Mouse (Mus musculus): ENCODE results near the gene Slc34a1. TPM values are rescaled to one million over a fixed set of nuclear protein-coding genes. Genes with fewer than 3 reads are reported as not detected.

Gene Slc34a1
- polyA plus RNA-seq, 1 experiment from 2014 or later: not detected

DNA sequence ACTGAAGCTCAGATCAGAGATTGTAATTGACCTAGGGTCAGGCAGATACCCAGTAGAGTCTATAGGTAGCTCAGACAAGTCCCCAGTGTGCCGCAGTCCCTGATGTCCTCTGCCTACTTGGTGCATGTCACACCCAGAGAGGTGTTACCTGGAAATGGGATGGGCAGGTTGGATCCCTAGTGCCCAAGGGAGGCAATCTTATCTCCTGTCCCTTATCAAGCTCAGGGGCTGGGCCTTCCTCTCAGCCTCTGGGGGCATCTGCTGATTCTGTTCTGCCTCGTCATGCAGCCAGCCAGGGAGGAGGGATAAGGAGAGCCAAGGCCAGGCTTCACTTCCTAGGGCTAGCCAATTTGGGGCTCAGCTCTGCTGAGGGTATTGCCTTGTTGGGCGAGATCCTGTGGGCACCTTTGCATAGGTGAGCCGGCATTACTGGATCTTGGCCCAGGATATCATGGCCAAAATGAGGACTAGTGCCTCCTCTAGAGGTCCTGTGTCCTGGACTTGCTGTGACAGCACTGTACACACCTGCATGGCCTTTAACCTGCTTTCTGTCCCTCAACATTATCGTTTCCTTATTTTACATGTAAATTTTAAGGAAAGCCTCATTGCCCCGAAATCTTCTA lies 48.6 kb downstream of the Slc34a1 start:
- H3K4me2 ChIP-seq: peak overlapping the region; percentile 96
- ATAC-seq: peak; percentile 69
- 47% methylated on average over 6 of the region's 6 CpGs for WGBS (ENCODE audit: insufficient replicate concordance)
- H3K36me3 ChIP-seq: peaks cover 41% of the 10 kb centered on the region
- H3K9ac ChIP-seq: peak overlapping the region; percentile 97
- H3K4me1 ChIP-seq: peaks cover 56% of the 10 kb centered on the region
- H3K4me3 ChIP-seq: peak overlapping the region; percentile 97
- H3K27me3 ChIP-seq (replicated peaks): no peaks in the 10 kb centered on the region
- H3K9me3 ChIP-seq (replicated peaks): no peaks in the 10 kb centered on the region
- H3K27ac ChIP-seq: peak overlapping the region; percentile 98

DNA sequence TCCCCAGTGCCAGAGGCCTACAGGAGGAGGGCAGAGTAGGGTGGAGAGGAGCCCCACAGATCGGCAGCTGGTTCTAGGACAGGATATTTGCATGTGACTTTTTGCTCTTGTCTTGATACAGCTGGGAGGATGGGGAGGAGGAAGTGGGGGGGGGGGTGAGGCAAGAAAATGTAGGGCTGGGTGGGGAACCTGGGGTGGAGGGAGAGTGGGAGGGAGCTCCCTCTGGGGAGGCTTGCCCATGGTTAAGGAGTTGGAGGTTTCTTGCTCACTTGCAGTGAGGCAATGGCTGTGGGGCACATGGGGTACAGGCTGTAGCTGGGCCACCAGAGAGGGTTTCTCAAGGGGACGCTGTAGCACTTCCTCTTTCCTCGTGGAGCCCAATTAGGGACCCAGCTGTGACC lies 49.6 kb downstream of the Slc34a1 start:
- peaks cover 56% of the 10 kb centered on the region for H3K4me1 ChIP-seq
- peaks cover 51% of the 10 kb centered on the region for H3K36me3 ChIP-seq
- no peak for ATAC-seq
- H3K27me3 ChIP-seq (replicated peaks): no peaks in the 10 kb centered on the region
- H3K9me3 ChIP-seq (replicated peaks): no peaks in the 10 kb centered on the region
- peak overlapping the region; percentile 98 for H3K27ac ChIP-seq
- peak overlapping the region; percentile 97 for H3K4me3 ChIP-seq
- H3K9ac ChIP-seq: peak overlapping the region; percentile 97
- 25% methylated on average over 3 of the region's 3 CpGs for WGBS (ENCODE audit: insufficient replicate concordance)
- H3K4me2 ChIP-seq: peak overlapping the region; percentile 96

DNA sequence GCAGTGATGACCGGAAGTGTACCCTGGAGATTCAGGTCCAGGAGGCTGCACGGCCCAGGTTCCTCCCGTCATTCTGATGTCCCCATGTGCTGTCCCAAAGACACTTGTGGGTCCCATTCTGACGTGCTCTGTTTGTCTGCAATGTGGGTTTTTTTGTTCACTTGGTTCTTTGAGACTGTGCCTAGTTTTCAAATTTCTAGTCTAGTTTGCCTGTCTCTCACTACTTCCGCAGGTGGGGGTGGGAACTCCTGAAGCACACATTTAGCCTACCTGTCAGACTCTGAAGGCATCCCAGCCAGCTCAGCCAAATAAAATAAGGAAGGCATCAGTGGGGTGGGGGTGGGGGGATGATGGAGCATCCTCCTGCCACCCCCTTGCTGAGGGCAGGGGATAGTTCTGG lies 50.1 kb downstream of the Slc34a1 start:
- Histone ChIP-seq H3K27ac (peak overlapping the region; percentile 98; the same call in 1 of the 2 replicates), H3K4me3 (no peak overlapping the region), H3K4me1 (peaks cover 56% of the 10 kb centered on the region), H3K36me3 (peaks cover 57% of the 10 kb centered on the region), H3K27me3 (replicated peaks) (no peaks in the 10 kb centered on the region), H3K4me2 (peak overlapping the region; percentile 96; the same call in 1 of the 2 replicates), H3K9me3 (replicated peaks) (no peaks in the 10 kb centered on the region), H3K9ac (no peak overlapping the region)
- ATAC-seq: no peak
- 90% methylated on average over 5 of the region's 5 CpGs for WGBS (ENCODE audit: insufficient replicate concordance)

DNA sequence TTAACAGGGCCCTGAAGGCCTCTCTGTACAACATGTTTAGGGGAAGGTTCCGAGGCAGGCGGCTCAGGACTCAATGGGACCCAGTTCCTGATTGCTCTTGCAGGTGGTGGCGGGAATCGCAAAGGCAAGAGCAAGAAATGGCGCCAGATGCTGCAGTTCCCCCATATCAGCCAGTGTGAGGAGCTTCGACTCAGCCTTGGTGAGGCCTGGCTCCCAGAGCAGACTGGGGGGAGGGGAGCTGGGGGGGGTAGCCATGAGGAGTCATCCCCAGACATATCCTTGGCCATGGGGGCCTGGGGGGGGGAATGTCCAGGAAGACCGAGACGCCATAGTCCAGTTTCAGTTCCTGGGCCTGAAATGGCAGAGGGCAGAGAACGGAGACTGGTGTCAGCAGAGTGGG lies 51.2 kb downstream of the Slc34a1 start:
- Histone ChIP-seq H3K27ac (no peak overlapping the region), H3K4me3 (no peak overlapping the region), H3K27me3 (replicated peaks) (no peaks in the 10 kb centered on the region), H3K9ac (0 out of 2 replicates have a peak overlapping the region, but pooled peaks have one; percentile 14), H3K9me3 (replicated peaks) (no peaks in the 10 kb centered on the region), H3K4me1 (peaks cover 49% of the 10 kb centered on the region), H3K4me2 (no peak overlapping the region), H3K36me3 (peaks cover 67% of the 10 kb centered on the region)
- no peak for ATAC-seq
- WGBS (ENCODE audit: insufficient replicate concordance): 86% methylated on average over 9 of the region's 9 CpGs

DNA sequence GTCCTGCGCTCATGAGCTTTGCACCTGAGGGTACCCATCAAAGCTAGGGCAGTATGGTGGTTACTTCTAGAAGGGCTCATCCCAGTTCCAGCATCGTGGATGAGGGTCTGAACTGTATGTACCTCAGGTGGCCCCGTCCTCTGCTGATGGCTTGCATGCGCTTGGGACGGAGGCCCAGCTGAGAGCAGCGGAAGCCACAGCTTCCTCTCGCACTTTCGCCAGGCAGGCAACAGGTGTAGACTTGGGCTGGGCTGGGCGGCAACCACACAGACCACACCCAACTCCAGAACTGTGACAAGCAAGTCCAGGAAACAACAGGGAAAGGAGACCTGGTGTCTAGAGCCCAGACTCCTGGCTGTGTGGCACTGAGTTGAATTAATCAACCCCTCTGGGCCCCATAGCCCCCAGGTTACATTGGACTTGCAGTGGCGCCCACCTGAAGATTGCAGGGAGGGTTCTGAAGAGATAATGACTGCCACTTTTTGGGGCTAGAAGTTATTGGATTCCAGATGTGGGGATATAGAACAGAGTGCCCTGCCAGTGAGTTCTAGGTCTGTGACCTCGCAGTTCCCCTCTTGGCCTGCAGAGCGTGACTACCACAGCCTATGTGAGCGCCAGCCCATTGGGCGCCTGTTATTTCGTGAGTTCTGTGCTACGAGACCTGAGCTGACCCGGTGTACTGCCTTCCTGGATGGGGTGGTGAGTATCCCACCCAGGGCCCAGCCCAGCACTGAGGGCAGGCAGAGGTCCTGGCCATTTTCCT lies 51.9 kb downstream of the Slc34a1 start:
- no peak overlapping the region for H3K4me3 ChIP-seq
- H3K9ac ChIP-seq: peak overlapping the region; percentile 0; the same call in 1 of the 2 replicates
- peaks cover 74% of the 10 kb centered on the region for H3K36me3 ChIP-seq
- no peak overlapping the region for H3K4me2 ChIP-seq
- peak overlapping the region; percentile 25; the same call in 1 of the 2 replicates for H3K27ac ChIP-seq
- 70% methylated on average over 17 of the region's 17 CpGs for WGBS (ENCODE audit: insufficient replicate concordance)
- H3K9me3 ChIP-seq (replicated peaks): no peaks in the 10 kb centered on the region
- peaks cover 46% of the 10 kb centered on the region for H3K4me1 ChIP-seq
- no peaks in the 10 kb centered on the region for H3K27me3 ChIP-seq (replicated peaks)
- ATAC-seq: no peak

DNA sequence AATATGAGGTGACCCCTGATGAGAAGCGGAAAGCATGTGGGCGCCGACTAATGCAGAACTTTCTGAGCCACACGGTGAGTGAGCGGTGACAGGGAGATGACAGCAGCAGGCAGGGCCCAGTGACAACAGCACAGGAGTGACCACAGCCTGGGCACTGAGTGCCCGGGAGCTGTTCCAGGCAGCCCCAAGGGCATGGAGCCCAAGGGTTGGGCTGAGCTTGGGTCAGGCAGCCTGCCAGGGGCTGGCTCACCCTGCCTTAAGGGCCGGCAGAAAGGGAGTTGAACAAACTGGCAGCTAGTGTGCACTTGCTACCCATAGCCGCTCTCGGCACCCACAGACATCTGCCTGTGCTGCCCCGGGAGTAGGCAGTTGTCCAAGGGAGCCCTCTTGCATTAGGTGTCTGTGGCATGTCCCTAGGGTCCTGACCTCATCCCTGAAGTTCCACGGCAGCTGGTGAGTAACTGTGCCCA lies 52.6 kb downstream of the Slc34a1 start:
- no peak overlapping the region for H3K4me2 ChIP-seq
- H3K4me1 ChIP-seq: peaks cover 46% of the 10 kb centered on the region
- WGBS (ENCODE audit: insufficient replicate concordance): 89% methylated on average over 11 of the region's 11 CpGs
- H3K9me3 ChIP-seq (replicated peaks): no peaks in the 10 kb centered on the region
- peaks cover 81% of the 10 kb centered on the region for H3K36me3 ChIP-seq
- no peak overlapping the region for H3K9ac ChIP-seq
- no peak overlapping the region for H3K4me3 ChIP-seq
- ATAC-seq: no peak
- 0 out of 2 replicates have a peak overlapping the region, but pooled peaks have one; percentile 25 for H3K27ac ChIP-seq
- H3K27me3 ChIP-seq (replicated peaks): no peaks in the 10 kb centered on the region

DNA sequence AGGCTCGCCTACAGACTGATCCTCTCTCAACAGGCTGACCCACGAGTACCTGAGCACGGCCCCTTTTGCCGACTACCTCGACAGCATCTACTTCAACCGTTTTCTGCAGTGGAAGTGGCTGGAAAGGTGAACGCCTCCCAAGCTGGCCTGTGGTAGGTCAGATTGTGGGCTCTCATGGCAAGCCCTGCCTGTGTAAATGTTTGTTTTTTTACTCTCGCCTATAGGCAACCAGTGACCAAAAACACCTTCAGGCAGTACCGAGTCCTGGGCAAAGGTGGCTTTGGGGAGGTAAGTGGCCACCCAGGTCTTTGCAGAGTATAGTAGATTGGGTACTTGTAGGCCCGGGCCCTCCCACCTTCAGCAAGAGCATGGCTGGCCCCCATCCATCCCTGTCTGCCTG lies 53.3 kb downstream of the Slc34a1 start:
- Histone ChIP-seq H3K36me3 (peaks cover 88% of the 10 kb centered on the region), H3K4me2 (no peak overlapping the region), H3K27me3 (replicated peaks) (no peaks in the 10 kb centered on the region), H3K4me1 (peaks cover 38% of the 10 kb centered on the region), H3K9me3 (replicated peaks) (no peaks in the 10 kb centered on the region), H3K27ac (no peak overlapping the region), H3K9ac (no peak overlapping the region), H3K4me3 (no peak overlapping the region)
- no peak for ATAC-seq
- WGBS (ENCODE audit: insufficient replicate concordance): 82% methylated on average over 10 of the region's 10 CpGs

DNA sequence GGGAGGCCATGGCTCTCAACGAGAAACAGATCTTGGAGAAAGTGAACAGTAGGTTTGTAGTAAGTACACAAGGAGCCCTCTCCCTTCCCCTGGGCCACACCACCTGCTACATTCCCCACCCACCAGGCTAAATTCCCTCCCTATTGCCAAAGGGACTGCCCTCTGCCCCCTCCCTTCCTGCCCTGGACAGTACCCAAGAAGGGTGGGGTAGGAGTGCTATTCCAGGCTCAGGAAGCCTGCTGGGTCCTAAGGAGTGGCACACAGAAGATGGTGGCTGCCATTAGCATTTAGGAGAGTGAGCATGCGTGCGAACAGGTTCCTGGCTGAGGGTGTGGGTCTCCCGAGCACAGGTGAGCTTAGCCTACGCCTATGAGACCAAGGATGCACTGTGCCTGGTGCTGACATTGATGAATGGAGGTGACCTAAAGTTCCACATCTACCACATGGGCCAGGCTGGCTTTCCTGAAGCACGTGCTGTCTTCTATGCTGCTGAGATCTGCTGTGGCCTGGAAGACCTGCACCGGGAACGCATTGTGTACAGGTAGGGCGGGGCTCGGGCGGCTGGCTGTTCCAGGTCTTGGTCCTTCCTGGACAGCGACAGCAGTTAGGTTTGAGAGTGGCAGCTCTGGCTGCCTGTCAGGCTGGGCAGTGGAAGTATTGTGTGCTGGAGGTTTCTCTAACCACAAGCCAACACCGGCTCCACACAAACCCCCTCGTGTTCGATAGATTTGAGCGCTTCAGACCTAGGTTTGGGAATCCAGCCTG lies 54.0 kb downstream of the Slc34a1 start:
- Histone ChIP-seq H3K9ac (no peak overlapping the region), H3K4me2 (no peak overlapping the region), H3K27me3 (replicated peaks) (no peaks in the 10 kb centered on the region), H3K4me3 (no peak overlapping the region), H3K27ac (no peak overlapping the region), H3K9me3 (replicated peaks) (no peaks in the 10 kb centered on the region), H3K4me1 (peaks cover 32% of the 10 kb centered on the region), H3K36me3 (peaks cover 95% of the 10 kb centered on the region)
- WGBS (ENCODE audit: insufficient replicate concordance): 89% methylated on average over 16 of the region's 16 CpGs
- ATAC-seq: no peak

DNA sequence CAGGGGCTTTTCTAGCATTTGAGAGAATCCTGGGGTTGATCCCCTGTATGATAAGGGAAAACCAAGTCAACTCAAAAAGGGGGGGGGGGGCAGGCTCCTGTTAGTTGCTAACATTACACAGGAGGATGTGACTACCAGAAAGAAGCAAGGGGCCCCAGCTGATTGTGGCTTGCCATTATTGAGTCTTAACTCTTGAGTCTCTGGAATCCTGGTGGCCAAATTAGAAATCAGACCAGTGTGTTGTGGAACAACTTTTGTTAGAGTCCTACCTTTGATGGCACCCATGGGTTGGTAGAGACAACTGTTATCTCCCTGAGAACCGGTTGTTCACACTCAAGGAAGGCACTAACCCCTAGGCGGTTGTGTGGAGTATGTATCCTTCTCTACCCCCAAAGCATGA lies 65.0 kb downstream of the Slc34a1 start:
- H3K27ac ChIP-seq: no peak overlapping the region
- 0 out of 2 replicates have a peak overlapping the region, but pooled peaks have one; percentile 75 for H3K4me2 ChIP-seq
- WGBS (ENCODE audit: insufficient replicate concordance): 40% methylated on average over 2 of the region's 2 CpGs
- peaks cover 60% of the 10 kb centered on the region for H3K27me3 ChIP-seq (replicated peaks)
- no peak for ATAC-seq
- H3K9ac ChIP-seq: no peak overlapping the region
- no peaks in the 10 kb centered on the region for H3K9me3 ChIP-seq (replicated peaks)
- H3K4me3 ChIP-seq: no peak overlapping the region
- peaks cover 47% of the 10 kb centered on the region for H3K36me3 ChIP-seq
- H3K4me1 ChIP-seq: peaks cover 17% of the 10 kb centered on the region

DNA sequence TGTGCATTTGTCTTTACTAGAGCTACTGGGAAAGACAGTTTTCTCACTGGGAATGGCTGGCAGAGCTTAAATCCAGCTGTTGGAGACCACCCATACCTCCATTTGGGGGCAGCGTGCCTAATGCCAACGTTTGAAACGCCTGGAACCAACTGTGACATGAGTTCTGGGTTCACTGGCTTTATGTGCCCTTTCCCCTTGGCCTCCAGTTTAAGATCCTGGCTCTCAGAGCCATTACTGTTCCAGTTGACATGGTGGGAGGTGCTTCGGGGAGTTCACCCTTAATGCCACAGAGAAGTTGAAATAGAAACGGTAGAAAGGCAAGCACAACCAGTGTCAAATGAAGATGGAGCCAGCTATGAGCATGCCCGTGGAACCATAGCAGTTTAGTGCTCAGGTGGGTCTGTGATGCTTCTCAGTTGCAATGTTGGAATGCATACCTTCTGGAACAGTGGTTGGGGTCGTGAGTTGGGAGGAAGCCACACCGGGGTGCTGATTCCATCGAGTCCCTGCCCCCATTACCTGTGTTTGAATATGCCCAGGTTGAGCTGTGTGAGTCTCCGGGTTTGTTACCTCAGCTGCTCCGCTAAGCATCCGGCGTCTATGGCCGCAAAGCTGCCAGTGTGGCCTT lies 65.5 kb downstream of the Slc34a1 start:
- Histone ChIP-seq H3K27ac (no peak overlapping the region), H3K27me3 (replicated peaks) (peaks cover 65% of the 10 kb centered on the region), H3K4me3 (peak overlapping the region; percentile 53), H3K4me2 (peak overlapping the region; percentile 75), H3K4me1 (peaks cover 17% of the 10 kb centered on the region), H3K36me3 (peaks cover 41% of the 10 kb centered on the region), H3K9ac (0 out of 2 replicates have a peak overlapping the region, but pooled peaks have one; percentile 42), H3K9me3 (replicated peaks) (no peaks in the 10 kb centered on the region)
- no peak for ATAC-seq
- 17% methylated on average over 14 of the region's 14 CpGs for whole genome bisulfite sequencing (ENCODE audit: insufficient replicate concordance)

DNA sequence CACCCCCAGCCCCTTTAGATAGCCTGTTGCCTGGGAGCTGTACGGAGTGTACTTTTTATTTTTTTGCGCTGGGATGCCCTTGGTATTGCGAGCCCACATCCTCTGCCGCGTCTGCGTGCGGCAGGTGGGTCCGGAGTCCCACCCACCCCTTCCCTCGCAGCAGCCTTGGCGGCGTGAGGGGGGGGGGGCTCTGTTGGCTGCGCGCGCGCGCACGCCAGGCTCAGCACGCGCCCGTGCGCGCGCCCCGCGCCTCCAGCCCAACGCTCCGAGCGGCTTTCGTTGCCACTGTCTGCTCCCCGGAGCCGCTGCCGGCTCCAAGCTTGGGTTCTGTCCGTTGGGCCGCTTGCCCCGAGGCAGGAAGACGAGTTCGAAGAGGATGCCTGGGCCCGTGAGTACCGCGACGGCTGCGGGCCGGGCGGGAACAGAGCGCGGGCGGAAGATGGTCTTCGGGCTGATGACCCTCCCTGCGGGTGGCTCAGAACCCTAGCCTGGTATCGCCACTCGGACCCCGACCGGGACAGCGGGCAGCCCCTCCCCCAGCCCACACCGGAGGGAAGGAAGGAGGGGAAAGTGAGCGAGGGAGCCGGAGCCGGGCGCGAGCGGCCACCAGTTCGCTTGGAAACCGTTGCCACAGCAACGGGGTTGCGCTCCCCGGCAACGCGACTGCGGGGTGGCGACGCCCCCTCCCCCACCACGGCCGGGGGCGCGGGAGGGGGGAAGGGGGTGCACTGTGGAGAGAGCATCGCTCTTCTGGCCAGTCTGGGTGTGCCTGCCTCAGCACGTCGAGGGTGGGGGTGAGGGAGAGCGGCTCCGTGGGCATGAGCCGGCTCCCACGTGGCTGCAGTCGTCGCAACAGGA lies 66.3 kb downstream of the Slc34a1 start, which contains the start of gene Prr7:
Gene Prr7 (plus strand): TSS at position 241 of the 858 bp plus-strand sequence.
- peak within 1 kb of the TSS; percentile 42 for H3K9ac ChIP-seq
- peaks cover 34% of the 10 kb centered on the region for H3K36me3 ChIP-seq
- ATAC-seq: peak; percentile 27; the same call in 1 of the 2 replicates
- 2% methylated on average over 83 of the region's 84 CpGs for WGBS (ENCODE audit: insufficient replicate concordance)
- peaks cover 72% of the 10 kb centered on the region for H3K27me3 ChIP-seq (replicated peaks)
- peak within 1 kb of the TSS; percentile 75 for H3K4me2 ChIP-seq
- peaks cover 17% of the 10 kb centered on the region for H3K4me1 ChIP-seq
- H3K9me3 ChIP-seq (replicated peaks): no peaks in the 10 kb centered on the region
- H3K4me3 ChIP-seq: peak within 1 kb of the TSS; percentile 53
- H3K27ac ChIP-seq: no peak within 1 kb of the TSS
